Mouse (Mus musculus) embryonic facial prominence, embryonic 14.5 days (tissue): ENCODE measurements at regions not wholly inside any gene's neighbourhood (a gene's known extent, or its start where the extent isn't known, plus 50 kb on each side); places are given as distances from the start of the nearest gene placed in this dataset.
A peak's percentile ranks its signal among the peaks of the same experiment; 100 is the strongest.

Experiments used
- ATAC-seq: fragments of 200-750 bp; cut with Nextera tagmentation; 2 replicates; pipeline ENCODE4 v1.8.0; 2017; ENCODE audit warnings: low read depth, moderate number of reproducible peaks, moderate TSS enrichment
- DNase-seq: peaks from one replicate; pipeline ENCODE4 v3.0.0-alpha.2; 2015; ENCODE audit warnings: low spot score
- H3K27ac ChIP-seq: fragments of 300-500 bp; sonication (generic); replicated peaks from 2 replicates; pipeline ENCODE4 v1.5.1; 2014; ENCODE audit warnings: low read depth, mild to moderate bottlenecking, low read length, moderate library complexity
- H3K27me3 ChIP-seq: fragments of 300-500 bp; sonication (generic); replicated peaks from 2 replicates; pipeline ENCODE4 v1.6.1; 2014; ENCODE audit warnings: low read length; ENCODE audit not compliant: control insufficient read depth, insufficient read depth
- H3K36me3 ChIP-seq: fragments of 300-500 bp; sonication (generic); 2 replicates; pipeline ENCODE4 v1.6.1; 2014; ENCODE audit warnings: low read length, mixed read lengths; ENCODE audit not compliant: control insufficient read depth, insufficient read depth
- H3K4me1 ChIP-seq: fragments of 300-500 bp; sonication (generic); 2 replicates; pipeline ENCODE4 v1.6.1; 2014; ENCODE audit warnings: antibody characterized with exemption, low read length; ENCODE audit not compliant: control insufficient read depth, insufficient read depth
- H3K4me2 ChIP-seq: fragments of 300-500 bp; sonication (generic); 2 replicates; pipeline ENCODE4 v1.6.1; 2014; ENCODE audit warnings: low read depth, mild to moderate bottlenecking, low read length, moderate library complexity, mixed read lengths
- H3K4me3 ChIP-seq: fragments of 300-500 bp; sonication (generic); 2 replicates; pipeline ENCODE4 v1.5.1; 2014; ENCODE audit warnings: low read depth, mild to moderate bottlenecking, low read length
- H3K9ac ChIP-seq: fragments of 300-500 bp; sonication (generic); 2 replicates; pipeline ENCODE4 v1.6.1; 2014; ENCODE audit warnings: low read depth, mild to moderate bottlenecking, low read length, moderate library complexity, mixed read lengths
- H3K9me3 ChIP-seq: fragments of 300-500 bp; sonication (generic); 2 replicates; pipeline ENCODE4 v1.6.1; 2016; ENCODE audit warnings: low read length; ENCODE audit not compliant: control insufficient read depth
- WGBS: fragments of 180-500 bp; shearing (Covaris S2); extraction: QIAGEN DNeasy Blood & Tissue Kit; methylation state at CpG from one replicate; pipeline ENCODE4 v1.1.7; 2014; 5-methylcytosine and 5-hydroxymethylcytosine counted together

DNA sequence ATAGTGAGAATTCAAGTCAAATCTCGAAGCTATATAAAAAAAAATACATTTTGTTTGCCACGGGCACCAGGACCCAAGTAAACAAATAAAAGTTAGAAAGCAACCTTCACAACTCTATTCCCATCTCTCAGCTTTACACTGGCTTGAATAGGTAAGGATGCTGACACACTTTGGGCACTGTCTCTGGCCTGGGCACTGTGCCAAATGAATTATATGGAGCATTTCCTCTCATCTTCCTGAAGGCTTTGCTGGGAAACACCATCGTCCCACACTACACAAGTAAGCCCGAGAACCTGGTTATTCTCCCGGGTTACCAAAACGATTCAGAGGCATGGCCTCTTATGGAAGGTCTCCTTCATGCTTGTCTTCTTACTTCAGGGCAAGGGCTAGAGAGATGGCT is 93.5 kb upstream of the Ogfrl1 start:
- H3K4me3 ChIP-seq: no peak overlapping the region
- 55% methylated on average over 6 of the region's 6 CpGs for WGBS
- no peaks in the 10 kb centered on the region for H3K9me3 ChIP-seq
- no peak for ATAC-seq
- H3K27me3 ChIP-seq: no peaks in the 10 kb centered on the region
- no peak overlapping the region for H3K9ac ChIP-seq
- no peak overlapping the region for H3K4me2 ChIP-seq
- H3K36me3 ChIP-seq: no peaks in the 10 kb centered on the region
- no peaks in the 10 kb centered on the region for H3K4me1 ChIP-seq
- no peak overlapping the region for H3K27ac ChIP-seq
- DNase-seq: peak; percentile 50

DNA sequence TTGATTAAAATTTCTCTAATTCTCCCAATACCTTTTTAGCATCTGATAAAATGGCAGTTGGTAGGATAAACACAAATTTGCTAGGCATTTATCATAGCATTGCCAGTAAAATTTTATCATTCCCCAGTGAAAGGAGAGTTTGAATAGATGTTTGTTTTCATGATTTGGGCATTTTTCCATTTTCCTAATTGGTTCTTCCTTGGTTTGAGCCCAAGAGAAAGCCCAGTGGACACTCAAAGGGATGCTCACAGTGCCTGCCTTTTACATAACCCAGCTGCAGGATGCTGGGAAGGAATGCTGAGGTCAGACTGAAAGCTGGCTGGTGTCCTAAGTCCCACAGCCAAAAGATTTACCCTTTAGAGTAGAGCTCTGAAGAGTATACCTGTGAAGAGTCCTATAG is 95.4 kb upstream of the Ogfrl1 start:
- H3K4me3 ChIP-seq: no peak overlapping the region
- no peaks in the 10 kb centered on the region for H3K27me3 ChIP-seq
- H3K4me1 ChIP-seq: no peaks in the 10 kb centered on the region
- no peak overlapping the region for H3K4me2 ChIP-seq
- DNase-seq: peak; percentile 11
- H3K36me3 ChIP-seq: no peaks in the 10 kb centered on the region
- no peaks in the 10 kb centered on the region for H3K9me3 ChIP-seq
- H3K27ac ChIP-seq: no peak overlapping the region
- ATAC-seq: no peak
- no peak overlapping the region for H3K9ac ChIP-seq

DNA sequence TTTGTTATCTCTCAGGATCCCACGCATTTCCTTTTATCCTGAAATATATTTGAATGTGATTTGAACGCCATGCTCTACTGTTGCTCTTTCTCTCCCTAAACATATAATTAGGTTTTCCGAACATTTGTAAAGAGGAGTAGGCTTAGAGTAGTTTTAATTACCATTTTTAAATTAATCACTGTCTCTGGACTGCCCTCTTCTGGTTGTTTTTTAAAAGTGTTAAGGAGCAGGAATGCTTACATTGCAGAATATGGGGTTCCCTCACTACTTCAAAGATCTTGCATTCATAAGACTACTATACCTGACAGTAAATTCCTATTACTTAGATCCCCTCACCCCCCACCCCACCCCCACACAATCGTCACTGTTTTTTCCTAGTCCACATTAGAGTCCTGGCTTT is 97.8 kb upstream of the Ogfrl1 start:
- ATAC-seq (no peak), DNase-seq (no peak)
- no peak overlapping the region for H3K4me2 ChIP-seq
- no peak overlapping the region for H3K9ac ChIP-seq
- no peaks in the 10 kb centered on the region for H3K27me3 ChIP-seq
- no peak overlapping the region for H3K4me3 ChIP-seq
- no peaks in the 10 kb centered on the region for H3K9me3 ChIP-seq
- H3K36me3 ChIP-seq: no peaks in the 10 kb centered on the region
- H3K4me1 ChIP-seq: no peaks in the 10 kb centered on the region
- 59% methylated on average over 4 of the region's 4 CpGs for WGBS
- no peak overlapping the region for H3K27ac ChIP-seq

DNA sequence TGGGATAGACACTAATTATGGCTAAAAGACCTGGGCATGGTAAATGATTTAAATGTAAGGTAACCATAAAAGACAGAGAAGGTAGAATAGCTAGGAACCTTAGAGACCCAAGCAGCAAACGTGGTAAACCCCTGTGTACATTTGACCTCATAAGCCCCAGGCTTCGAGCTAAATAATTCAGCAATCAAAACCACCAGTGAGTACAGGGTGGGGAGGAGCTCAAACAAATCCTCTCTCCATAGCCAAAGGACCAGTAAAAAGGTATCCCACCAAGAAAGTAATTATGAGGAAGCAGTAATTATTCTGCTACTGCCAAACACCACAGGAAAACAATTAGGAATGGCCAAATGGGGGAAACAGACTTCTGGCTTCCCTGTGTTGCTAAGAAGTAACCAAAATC is 122.5 kb upstream of the Ogfrl1 start:
- Histone ChIP-seq H3K9ac (no peak overlapping the region), H3K27me3 (no peaks in the 10 kb centered on the region), H3K36me3 (no peaks in the 10 kb centered on the region), H3K4me2 (no peak overlapping the region), H3K9me3 (no peaks in the 10 kb centered on the region), H3K27ac (no peak overlapping the region), H3K4me3 (no peak overlapping the region), H3K4me1 (no peaks in the 10 kb centered on the region)
- whole genome bisulfite sequencing: 20% methylated on average over 2 of the region's 2 CpGs
- DNase-seq (no peak), ATAC-seq (no peak)

DNA sequence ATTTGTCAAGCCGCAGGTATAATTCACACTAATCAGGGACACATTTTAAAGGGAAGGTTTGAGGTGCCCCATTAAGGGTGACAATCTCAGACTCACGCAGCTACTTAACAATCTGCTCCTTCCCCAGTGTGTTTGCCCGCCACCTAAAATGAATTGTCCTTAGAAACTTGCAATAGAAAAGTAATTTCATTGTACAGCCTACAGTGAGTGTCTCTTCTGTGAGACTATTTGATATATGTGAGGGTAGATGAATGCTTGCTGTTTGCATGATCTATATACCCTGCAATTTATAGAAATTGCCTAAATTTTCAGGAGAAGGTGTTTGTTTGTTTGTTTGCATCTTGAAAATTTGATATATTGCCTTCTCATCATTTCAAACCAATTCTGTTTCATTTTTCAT is 135.1 kb upstream of the Ogfrl1 start:
- H3K4me3 ChIP-seq: no peak overlapping the region

DNA sequence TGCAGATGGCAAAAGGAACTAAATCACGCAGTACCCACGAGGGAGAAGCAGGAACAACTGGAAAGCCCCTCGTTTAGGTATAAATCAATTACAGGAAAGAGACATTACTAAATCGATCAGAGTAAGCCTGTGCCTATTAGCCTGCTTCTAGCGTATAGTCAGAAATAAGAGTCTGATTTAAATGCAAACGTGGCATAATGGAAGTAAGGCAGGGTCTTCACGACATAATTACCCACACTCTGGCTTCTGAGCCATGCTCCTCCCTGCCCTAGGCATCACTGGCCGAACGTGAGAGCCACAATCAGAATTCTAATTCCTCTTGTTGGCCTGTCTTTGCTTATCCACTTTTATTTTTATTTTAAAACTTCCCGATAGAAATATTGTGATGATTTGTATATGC is 139.0 kb upstream of the Ogfrl1 start:
- ATAC-seq: no peak
- H3K27me3 ChIP-seq: no peaks in the 10 kb centered on the region
- no peaks in the 10 kb centered on the region for H3K36me3 ChIP-seq
- H3K4me1 ChIP-seq: no peaks in the 10 kb centered on the region
- no peak for DNase-seq
- no peak overlapping the region for H3K4me3 ChIP-seq
- no peak overlapping the region for H3K4me2 ChIP-seq
- WGBS: 83% methylated on average over 10 of the region's 10 CpGs
- no peak overlapping the region for H3K9ac ChIP-seq
- H3K27ac ChIP-seq: no peak overlapping the region
- no peaks in the 10 kb centered on the region for H3K9me3 ChIP-seq

More for the DNA sequence above, 135.1 kb upstream of the Ogfrl1 start:
- H3K27me3 ChIP-seq: no peaks in the 10 kb centered on the region
- no peaks in the 10 kb centered on the region for H3K36me3 ChIP-seq
- H3K9me3 ChIP-seq: no peaks in the 10 kb centered on the region
- ATAC-seq (no peak), DNase-seq (no peak)
- no peak overlapping the region for H3K9ac ChIP-seq
- H3K4me2 ChIP-seq: no peak overlapping the region
- no peaks in the 10 kb centered on the region for H3K4me1 ChIP-seq
- no peak overlapping the region for H3K27ac ChIP-seq
- WGBS: 79% methylated on average over 3 of the region's 3 CpGs

DNA sequence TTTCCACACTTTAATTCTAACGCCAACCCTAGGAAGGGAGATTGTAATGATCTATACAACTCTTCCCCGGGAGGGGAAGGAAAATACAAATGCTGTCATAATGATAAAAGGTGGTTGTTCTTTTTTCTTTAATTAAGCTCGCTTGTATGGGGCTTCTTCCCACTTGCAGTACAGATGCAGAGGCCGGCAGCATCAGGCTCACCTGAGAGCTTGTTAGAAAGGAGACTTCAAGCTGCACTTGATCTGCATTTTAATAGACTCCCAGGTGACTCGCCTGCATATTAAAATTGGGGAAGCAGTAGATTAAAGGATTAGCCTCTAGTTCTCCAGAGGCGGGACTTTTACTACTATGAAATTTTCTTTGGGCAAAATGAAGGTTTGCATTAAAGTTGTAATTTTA is 140.8 kb upstream of the Ogfrl1 start:
- Histone ChIP-seq H3K27ac (no peak overlapping the region), H3K4me2 (no peak overlapping the region), H3K27me3 (no peaks in the 10 kb centered on the region), H3K36me3 (no peaks in the 10 kb centered on the region), H3K9me3 (no peaks in the 10 kb centered on the region), H3K9ac (no peak overlapping the region), H3K4me3 (no peak overlapping the region), H3K4me1 (no peaks in the 10 kb centered on the region)
- no peak for ATAC-seq
- DNase-seq: no peak
- WGBS: 30% methylated on average over 6 of the region's 6 CpGs

GRCm38 (mm10) chr1:23540594-23540993 is 143.0 kb upstream of the Ogfrl1 start:
- DNase-seq (no peak), ATAC-seq (no peak)
- Histone ChIP-seq H3K27me3 (no peaks in the 10 kb centered on the region), H3K9ac (no peak overlapping the region), H3K36me3 (no peaks in the 10 kb centered on the region), H3K4me1 (no peaks in the 10 kb centered on the region), H3K27ac (no peak overlapping the region), H3K4me3 (no peak overlapping the region), H3K9me3 (no peaks in the 10 kb centered on the region), H3K4me2 (no peak overlapping the region)
- 74% methylated on average over 7 of the region's 7 CpGs for WGBS

- Histone ChIP-seq H3K36me3 (no peaks in the 10 kb centered on the region), H3K9me3 (no peaks in the 10 kb centered on the region), H3K4me3 (no peak overlapping the region), H3K27ac (no peak overlapping the region), H3K27me3 (no peaks in the 10 kb centered on the region), H3K4me1 (no peaks in the 10 kb centered on the region), H3K9ac (no peak overlapping the region), H3K4me2 (no peak overlapping the region)
- ATAC-seq (no peak), DNase-seq (no peak)
- WGBS: 86% methylated on average over 3 of the region's 3 CpGs
Measured at GRCm38 (mm10) chr1:23555794-23556193, 158.2 kb upstream of the Ogfrl1 start.
